Mouse (Mus musculus) embryonic facial prominence, embryonic 15.5 days (tissue): ENCODE results near the gene Brd2. TPM values are rescaled to one million over a fixed set of nuclear protein-coding genes. Genes with fewer than 3 reads are reported as not detected.
A peak's percentile ranks its signal among the peaks of the same experiment; 100 is the strongest.

Experiments used
- ATAC-seq: fragments of 200-750 bp; cut with Nextera tagmentation; 2 replicates; pipeline ENCODE4 v1.8.0; 2017; ENCODE audit warnings: low read depth, moderate TSS enrichment; ENCODE audit not compliant: insufficient number of reproducible peaks, low FRiP score, low TSS enrichment
- H3K27ac ChIP-seq: fragments of 300-500 bp; sonication (generic); replicated peaks from 2 replicates; pipeline ENCODE4 v1.5.1; 2015; ENCODE audit warnings: mild to moderate bottlenecking, inconsistent platforms
- H3K27me3 ChIP-seq: fragments of 300-500 bp; sonication (generic); 2 replicates; pipeline ENCODE4 v1.6.1; 2015; ENCODE audit warnings: inconsistent platforms
- H3K36me3 ChIP-seq: fragments of 300-500 bp; sonication (generic); 2 replicates; pipeline ENCODE4 v1.6.1; 2015; ENCODE audit warnings: mild to moderate bottlenecking, inconsistent platforms
- H3K4me1 ChIP-seq: fragments of 300-500 bp; sonication (generic); 2 replicates; pipeline ENCODE4 v1.6.1; 2015; ENCODE audit warnings: inconsistent platforms
- H3K4me2 ChIP-seq: fragments of 300-500 bp; sonication (generic); replicated peaks from 2 replicates; pipeline ENCODE4 v1.6.1; 2015; ENCODE audit warnings: mild to moderate bottlenecking, inconsistent platforms
- H3K4me3 ChIP-seq: fragments of 300-500 bp; sonication (generic); replicated peaks from 2 replicates; pipeline ENCODE4 v1.5.1; 2015; ENCODE audit warnings: mild to moderate bottlenecking, inconsistent platforms
- H3K9ac ChIP-seq: fragments of 300-500 bp; sonication (generic); 2 replicates; pipeline ENCODE4 v1.6.1; 2015; ENCODE audit warnings: inconsistent platforms
- H3K9me3 ChIP-seq: fragments of 300-500 bp; sonication (generic); replicated peaks from 2 replicates; pipeline ENCODE4 v1.6.1; 2016; ENCODE audit warnings: inconsistent platforms
- WGBS: fragments of 180-500 bp; shearing (Covaris S2); methylation state at CpG from one replicate; pipeline ENCODE4 v1.1.7; 2015; 5-methylcytosine and 5-hydroxymethylcytosine counted together
- polyA plus RNA-seq: library from polyadenylated mRNA; unstranded; fragments of >200 nt; fragmentation: Nextera tagmentation; extraction: Ambion mirVana; gene quantifications from 2 replicates; pipeline ENCODE4 v1.2.1, GENCODE M21; 2015

Brd2 gene
- polyA plus RNA-seq, 1 experiment from 2014 or later: 122 TPM

GRCm38 (mm10) chr17:34109038-34109805 lies 13.2 kb downstream of the Brd2 start:
- H3K9ac ChIP-seq: no peak overlapping the region
- H3K4me2 ChIP-seq: no peak overlapping the region
- H3K4me1 ChIP-seq: 0 out of 2 replicates have a peak, but pooled peaks cover 12% of the 10 kb centered on the region
- H3K4me3 ChIP-seq: no peak overlapping the region
- ATAC-seq: no peak
- H3K9me3 ChIP-seq: no peaks in the 10 kb centered on the region
- H3K36me3 ChIP-seq: peaks cover 52% of the 10 kb centered on the region
- H3K27ac ChIP-seq: no peak overlapping the region
- 72% methylated on average over 14 of the region's 14 CpGs for WGBS
- no peaks in the 10 kb centered on the region for H3K27me3 ChIP-seq

GRCm38 (mm10) chr17:34108460-34108859 lies 14.0 kb downstream of the Brd2 start:
- no peak overlapping the region for H3K4me2 ChIP-seq
- H3K9ac ChIP-seq: no peak overlapping the region
- WGBS: 72% methylated on average over 5 of the region's 6 CpGs
- H3K9me3 ChIP-seq: no peaks in the 10 kb centered on the region
- H3K4me3 ChIP-seq: no peak overlapping the region
- H3K27me3 ChIP-seq: no peaks in the 10 kb centered on the region
- H3K4me1 ChIP-seq: 0 out of 2 replicates have a peak, but pooled peaks cover 12% of the 10 kb centered on the region
- no peak for ATAC-seq
- no peak overlapping the region for H3K27ac ChIP-seq
- peaks cover 44% of the 10 kb centered on the region for H3K36me3 ChIP-seq

DNA sequence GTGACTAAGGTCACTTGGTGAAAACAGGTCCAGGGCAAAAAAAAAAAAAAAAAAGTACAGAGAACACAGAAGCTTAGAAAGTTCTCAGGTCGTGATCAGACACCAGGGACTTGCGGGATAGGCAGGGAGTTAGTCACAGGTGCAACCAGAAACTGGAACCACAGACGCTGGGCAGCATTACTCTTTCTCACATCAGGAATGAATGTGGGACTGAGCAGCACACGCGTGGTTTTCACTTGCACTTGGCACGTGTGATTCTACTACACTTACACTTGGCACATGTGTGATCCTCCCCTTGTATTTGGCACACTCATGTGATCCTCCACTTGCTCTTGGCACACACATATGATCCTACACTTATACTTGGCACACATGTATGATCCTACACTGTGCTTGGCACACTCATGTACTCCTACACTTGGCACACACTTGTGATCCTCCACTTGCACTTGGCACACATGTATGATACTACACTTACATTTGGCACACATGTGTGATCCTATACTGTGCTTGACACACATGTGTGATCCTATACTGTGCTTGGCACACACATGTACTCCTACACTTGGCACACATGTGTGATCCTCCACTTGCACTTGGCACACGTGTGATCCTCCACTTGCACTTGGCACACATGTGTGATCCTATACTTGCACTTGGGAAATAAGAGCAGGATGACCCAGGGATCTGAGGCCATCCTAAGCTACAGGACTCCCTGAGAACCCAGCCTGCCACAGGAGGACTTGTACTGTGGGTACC lies 15.1 kb downstream of the Brd2 start:
- no peak for ATAC-seq
- no peaks in the 10 kb centered on the region for H3K9me3 ChIP-seq
- H3K36me3 ChIP-seq: peaks cover 32% of the 10 kb centered on the region
- H3K4me1 ChIP-seq: 0 out of 2 replicates have a peak, but pooled peaks cover 5% of the 10 kb centered on the region
- H3K9ac ChIP-seq: no peak overlapping the region
- WGBS: 79% methylated on average over 7 of the region's 7 CpGs
- H3K4me2 ChIP-seq: no peak overlapping the region
- H3K27ac ChIP-seq: no peak overlapping the region
- no peak overlapping the region for H3K4me3 ChIP-seq
- no peaks in the 10 kb centered on the region for H3K27me3 ChIP-seq

- Histone ChIP-seq H3K27ac (no peak overlapping the region), H3K4me3 (no peak overlapping the region), H3K4me2 (no peak overlapping the region), H3K27me3 (no peaks in the 10 kb centered on the region), H3K36me3 (peaks cover 25% of the 10 kb centered on the region), H3K4me1 (0 out of 2 replicates have a peak, but pooled peaks cover 7% of the 10 kb centered on the region), H3K9ac (no peak overlapping the region), H3K9me3 (no peaks in the 10 kb centered on the region)
- WGBS: 77% methylated on average over 7 of the region's 7 CpGs
- no peak for ATAC-seq
Measured at GRCm38 (mm10) chr17:34106555-34106954, 15.9 kb downstream of the Brd2 start.

DNA sequence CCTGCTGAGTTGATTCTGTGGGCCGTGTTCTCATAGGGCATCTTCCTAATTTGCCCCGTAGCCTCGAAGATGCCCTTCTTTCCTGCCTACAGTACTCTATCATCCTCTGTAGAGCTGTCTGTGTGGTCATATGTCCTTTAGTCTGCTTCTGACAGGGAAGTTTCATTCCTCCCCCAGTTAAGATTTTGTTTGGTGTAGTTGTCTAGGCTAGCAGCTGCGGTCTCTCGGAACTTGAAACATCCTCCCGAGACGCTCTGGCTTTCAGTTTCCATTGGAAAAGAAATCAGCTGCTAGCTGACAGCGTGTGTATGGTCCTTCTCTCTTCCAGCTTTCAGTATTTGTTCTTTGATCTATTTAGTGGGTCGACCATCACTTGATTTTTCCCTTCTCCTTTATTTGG lies 17.6 kb downstream of the Brd2 start:
- Histone ChIP-seq H3K27ac (no peak overlapping the region), H3K9ac (no peak overlapping the region), H3K4me3 (no peak overlapping the region), H3K36me3 (peaks cover 8% of the 10 kb centered on the region), H3K4me1 (0 out of 2 replicates have a peak, but pooled peaks cover 5% of the 10 kb centered on the region), H3K9me3 (no peaks in the 10 kb centered on the region), H3K27me3 (no peaks in the 10 kb centered on the region), H3K4me2 (no peak overlapping the region)
- ATAC-seq: no peak
- 83% methylated on average over 9 of the region's 9 CpGs for WGBS

DNA sequence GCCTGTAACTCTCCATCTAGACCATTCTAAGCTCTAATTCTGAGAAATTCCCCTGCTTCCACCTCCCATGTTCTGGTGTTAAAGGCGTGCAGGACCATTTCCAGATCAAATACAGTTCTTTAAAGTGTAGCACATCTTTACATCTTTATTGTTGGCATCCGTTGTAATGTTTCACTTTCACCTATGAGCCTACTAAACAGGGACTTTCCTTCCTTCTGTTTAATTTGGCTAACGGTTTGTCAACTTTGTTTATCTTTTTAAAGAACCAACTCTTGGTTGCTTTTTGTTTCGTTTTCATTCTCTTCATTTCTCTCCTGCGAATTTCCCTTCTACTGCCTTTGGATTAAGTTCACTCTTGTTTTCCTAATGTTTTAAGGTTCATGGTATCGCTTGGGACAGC lies 19.6 kb downstream of the Brd2 start:
- Histone ChIP-seq H3K4me3 (no peak overlapping the region), H3K27ac (no peak overlapping the region), H3K4me2 (no peak overlapping the region), H3K27me3 (no peaks in the 10 kb centered on the region), H3K9ac (no peak overlapping the region), H3K36me3 (no peaks in the 10 kb centered on the region), H3K4me1 (0 out of 2 replicates have a peak, but pooled peaks cover 5% of the 10 kb centered on the region), H3K9me3 (no peaks in the 10 kb centered on the region)
- no peak for ATAC-seq
- 73% methylated on average over 6 of the region's 6 CpGs for whole genome bisulfite sequencing

DNA sequence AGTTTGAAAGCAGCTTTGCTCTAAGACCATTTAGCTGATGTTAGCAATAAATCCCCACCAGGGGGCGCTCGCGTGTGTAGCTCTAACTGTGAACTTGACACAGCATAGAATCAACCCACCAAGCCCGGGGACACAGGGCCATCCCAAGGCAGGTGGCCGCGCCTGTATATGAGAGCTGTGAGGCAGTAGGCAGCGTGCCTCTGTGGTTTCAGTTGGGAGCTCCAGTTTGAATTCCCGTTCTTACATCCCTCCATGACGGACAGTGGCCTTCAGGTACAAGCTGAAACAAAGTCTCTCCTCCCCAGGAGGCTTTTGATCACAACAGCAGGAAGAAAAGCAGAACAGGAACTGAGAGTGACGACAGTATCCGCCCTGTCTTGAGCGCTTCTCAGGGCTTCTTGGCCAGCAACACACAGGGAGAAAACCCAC lies 20.8 kb downstream of the Brd2 start:
- H3K36me3 ChIP-seq: no peaks in the 10 kb centered on the region
- no peaks in the 10 kb centered on the region for H3K27me3 ChIP-seq
- no peak for ATAC-seq
- H3K4me2 ChIP-seq: peak overlapping the region; percentile 37
- 0 out of 2 replicates have a peak, but pooled peaks cover 5% of the 10 kb centered on the region for H3K4me1 ChIP-seq
- WGBS: 6% methylated on average over 12 of the region's 12 CpGs
- H3K4me3 ChIP-seq: no peak overlapping the region; the same call in 1 of the 2 replicates
- no peak overlapping the region for H3K9ac ChIP-seq
- no peaks in the 10 kb centered on the region for H3K9me3 ChIP-seq
- no peak overlapping the region for H3K27ac ChIP-seq

DNA sequence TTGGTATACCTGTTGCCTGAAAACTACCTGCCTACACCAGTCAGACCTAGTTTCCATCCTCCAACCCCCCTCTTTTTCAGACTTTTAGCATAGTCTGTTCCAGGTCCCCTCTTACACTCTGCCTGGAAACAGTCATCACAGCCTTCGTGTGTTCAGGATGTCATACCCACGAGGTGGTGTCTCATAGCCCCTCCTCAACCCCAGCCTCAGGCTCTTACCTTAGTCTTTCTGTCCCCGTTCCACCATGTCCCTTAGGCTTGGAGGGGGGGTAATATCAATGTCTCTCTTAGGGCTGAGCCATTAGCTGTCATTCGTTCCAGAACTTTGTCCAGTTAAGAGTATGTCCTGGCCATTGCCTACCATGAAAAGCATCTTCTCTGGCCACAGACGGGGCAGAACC lies 21.2 kb downstream of the Brd2 start:
- no peak for ATAC-seq
- WGBS: 22% methylated on average over 5 of the region's 5 CpGs
- no peaks in the 10 kb centered on the region for H3K36me3 ChIP-seq
- H3K9ac ChIP-seq: no peak overlapping the region
- H3K27me3 ChIP-seq: no peaks in the 10 kb centered on the region
- H3K4me1 ChIP-seq: 0 out of 2 replicates have a peak, but pooled peaks cover 5% of the 10 kb centered on the region
- H3K27ac ChIP-seq: no peak overlapping the region
- no peaks in the 10 kb centered on the region for H3K9me3 ChIP-seq
- H3K4me3 ChIP-seq: no peak overlapping the region
- H3K4me2 ChIP-seq: no peak overlapping the region

DNA sequence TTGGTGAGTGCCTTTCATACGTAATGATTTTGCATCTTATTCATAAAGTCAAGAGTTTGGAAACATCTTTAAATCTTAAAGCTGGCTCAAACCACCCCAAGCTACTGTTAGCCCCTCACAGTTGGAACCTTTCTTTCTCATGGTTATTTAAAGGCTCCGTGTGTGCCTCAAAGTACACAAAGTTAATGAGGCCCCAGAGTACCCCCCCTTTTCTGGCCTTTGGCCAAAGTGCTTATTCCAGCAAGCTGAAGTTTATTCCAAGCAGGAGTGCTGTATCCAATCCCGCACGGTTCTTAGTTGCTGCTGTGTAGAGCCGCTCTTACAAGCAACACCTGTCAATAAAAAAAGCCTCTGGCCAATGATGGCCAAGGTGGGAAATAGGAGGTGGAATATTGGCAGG lies 22.9 kb downstream of the Brd2 start:
- ATAC-seq: no peak
- H3K36me3 ChIP-seq: no peaks in the 10 kb centered on the region
- H3K4me1 ChIP-seq: 0 out of 2 replicates have a peak, but pooled peaks cover 5% of the 10 kb centered on the region
- H3K27me3 ChIP-seq: no peaks in the 10 kb centered on the region
- no peak overlapping the region for H3K4me3 ChIP-seq
- H3K9me3 ChIP-seq: no peaks in the 10 kb centered on the region
- H3K4me2 ChIP-seq: no peak overlapping the region
- H3K27ac ChIP-seq: no peak overlapping the region
- 52% methylated on average over 5 of the region's 5 CpGs for WGBS
- H3K9ac ChIP-seq: no peak overlapping the region

DNA sequence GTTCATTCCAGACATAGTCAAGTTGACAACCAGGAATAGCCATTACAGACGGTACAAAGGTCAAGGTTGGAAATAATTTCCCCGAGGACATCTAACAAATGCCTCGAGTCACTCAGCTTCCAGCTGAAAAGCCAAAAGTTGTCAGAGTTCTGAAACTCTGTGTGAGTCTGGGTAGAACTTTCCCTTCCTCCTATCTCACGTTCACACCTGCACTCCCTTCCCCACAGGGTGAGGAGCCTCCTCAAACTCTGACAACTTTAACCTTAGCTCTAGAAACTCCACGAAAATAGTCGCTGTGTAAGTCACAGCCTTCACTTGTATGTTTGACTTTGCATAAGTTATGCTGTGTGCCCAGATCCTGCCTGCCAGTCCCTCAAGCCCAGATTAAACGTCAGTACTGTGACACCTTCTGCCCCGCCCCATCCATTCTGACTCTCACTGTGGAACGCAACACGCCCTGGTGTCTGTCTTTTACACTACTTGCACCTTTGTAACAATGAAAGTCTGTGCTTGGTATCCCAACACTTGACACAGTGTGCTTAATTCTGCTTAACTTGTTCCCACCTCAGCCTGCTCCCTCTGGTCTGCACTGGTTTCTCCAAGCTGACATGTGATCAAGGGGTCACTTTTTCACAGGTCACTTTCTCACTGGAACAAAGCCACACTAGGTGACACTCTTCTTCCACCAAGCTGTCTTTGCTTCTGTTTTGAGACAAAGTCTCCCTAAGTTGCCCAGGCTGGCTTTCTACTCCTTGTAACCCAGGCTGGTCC lies 23.5 kb downstream of the Brd2 start:
- Histone ChIP-seq H3K4me1 (0 out of 2 replicates have a peak, but pooled peaks cover 5% of the 10 kb centered on the region), H3K36me3 (no peaks in the 10 kb centered on the region), H3K27me3 (no peaks in the 10 kb centered on the region), H3K9ac (no peak overlapping the region), H3K27ac (no peak overlapping the region), H3K9me3 (no peaks in the 10 kb centered on the region), H3K4me3 (no peak overlapping the region), H3K4me2 (no peak overlapping the region)
- ATAC-seq: no peak
- 48% methylated on average over 10 of the region's 10 CpGs for WGBS

GRCm38 (mm10) chr17:34097272-34097671 lies 25.2 kb downstream of the Brd2 start:
- Histone ChIP-seq H3K9ac (no peak overlapping the region), H3K9me3 (no peaks in the 10 kb centered on the region), H3K4me2 (no peak overlapping the region), H3K4me3 (no peak overlapping the region), H3K27ac (no peak overlapping the region), H3K27me3 (no peaks in the 10 kb centered on the region), H3K4me1 (peaks cover 5% of the 10 kb centered on the region; the same call in 1 of the 2 replicates), H3K36me3 (no peaks in the 10 kb centered on the region)
- ATAC-seq: no peak
- 54% methylated on average over 5 of the region's 5 CpGs for WGBS
